Mouse (Mus musculus): ENCODE results near the gene Sfswap.

Sfswap gene

GRCm38 (mm10) chr5:129584583-129585541, 83.8 kb downstream of the Sfswap start:
- no peak for DNase-seq (ENCODE audit: low read depth, low spot score)

- peak; percentile 53 for DNase-seq (ENCODE audit: low read depth, low spot score)
Measured at GRCm38 (mm10) chr5:129586016-129586415, 85.0 kb downstream of the Sfswap start.

DNA sequence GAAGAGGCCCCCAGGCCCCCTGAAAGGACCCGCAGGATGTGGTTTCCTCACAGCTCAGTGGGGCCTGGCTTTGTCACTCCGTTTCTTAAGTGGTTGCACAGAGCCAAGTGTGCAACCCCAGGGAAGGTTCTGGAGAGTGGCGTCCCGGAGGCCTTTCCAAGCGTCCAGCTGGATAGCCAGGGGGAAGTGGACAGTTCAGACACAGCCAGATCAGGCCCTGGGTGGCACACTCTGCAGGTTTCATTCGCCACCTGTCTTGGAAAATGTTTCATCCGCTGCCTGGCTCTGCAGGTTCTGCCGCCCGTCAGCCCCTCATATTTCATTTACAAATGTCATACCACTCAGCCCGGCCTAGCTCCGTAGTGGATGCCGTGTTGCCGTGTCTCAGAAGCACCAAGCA, 85.5 kb downstream of the Sfswap start:
- no peak for DNase-seq (ENCODE audit: low read depth, low spot score)

DNA sequence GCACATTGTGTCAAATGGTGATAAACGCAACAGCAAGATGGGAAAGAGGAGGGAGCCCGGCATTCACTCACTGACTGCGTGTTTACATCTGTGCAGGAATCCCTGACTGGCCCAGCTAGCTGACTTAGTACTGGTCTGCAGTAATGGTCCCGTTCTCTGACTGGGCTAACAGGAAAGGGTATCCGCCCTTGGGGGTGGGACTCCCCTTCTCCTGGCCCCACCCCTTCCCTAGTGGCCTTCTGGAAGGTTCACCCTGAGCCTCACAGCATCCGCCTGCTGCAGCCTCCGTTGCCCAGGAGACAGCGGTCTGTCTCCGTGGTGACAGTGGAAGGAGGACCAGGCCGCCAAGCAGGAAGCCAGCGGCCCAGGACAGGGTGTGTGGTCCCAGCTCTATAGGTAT, 89.9 kb downstream of the Sfswap start:
- no peak for DNase-seq (ENCODE audit: low read depth, low spot score)

GRCm38 (mm10) chr5:129594116-129595114, 93.4 kb downstream of the Sfswap start:
- peak; percentile 75 for DNase-seq (ENCODE audit: low read depth, low spot score)

- peak; percentile 38 for DNase-seq (ENCODE audit: low read depth, low spot score)
Measured at GRCm38 (mm10) chr5:129602071-129602487, 101.1 kb downstream of the Sfswap start.

DNA sequence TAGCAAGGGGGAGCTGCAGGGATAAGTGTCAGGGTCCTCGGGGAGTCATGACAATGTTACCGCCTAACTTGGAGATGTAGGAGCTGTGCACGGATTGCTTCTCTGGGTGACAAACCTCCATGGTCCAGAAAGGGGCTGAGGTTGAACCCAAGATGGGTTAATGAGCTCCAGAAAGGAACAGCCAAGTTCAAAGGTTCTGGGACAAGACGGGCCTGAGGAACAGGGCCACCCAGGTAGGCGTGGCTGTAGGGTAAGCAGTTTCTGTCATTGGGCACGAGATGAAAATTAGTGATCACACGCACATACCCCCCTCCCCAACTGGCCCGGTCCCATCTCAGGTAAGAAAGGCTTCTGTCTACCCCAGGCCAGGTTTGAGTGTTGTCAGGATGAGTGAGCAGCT, 106.5 kb downstream of the Sfswap start:
- DNase-seq (ENCODE audit: low read depth, low spot score) = no peak

DNA sequence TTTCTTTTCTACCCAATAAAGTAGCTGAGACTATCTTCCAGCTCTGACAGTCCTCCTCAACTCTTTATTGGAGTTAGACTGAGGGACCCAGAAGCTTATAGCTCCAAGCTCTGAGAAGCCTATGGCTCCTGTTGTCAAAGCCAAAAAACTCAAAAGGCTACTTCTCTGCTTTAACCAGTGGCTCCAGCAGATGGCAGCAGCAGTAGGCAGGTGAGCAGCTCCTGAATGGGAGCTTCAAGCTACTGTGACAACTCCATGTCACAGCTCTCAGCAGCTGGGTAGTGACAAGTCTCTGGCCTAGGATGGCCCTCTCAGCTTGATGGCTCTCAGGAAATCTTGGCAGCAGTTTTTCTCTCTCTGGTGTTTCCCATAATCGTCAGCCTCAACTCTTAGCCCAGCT, 110.0 kb downstream of the Sfswap start:
- DNase-seq (ENCODE audit: low read depth, low spot score) = peak; percentile 73

DNA sequence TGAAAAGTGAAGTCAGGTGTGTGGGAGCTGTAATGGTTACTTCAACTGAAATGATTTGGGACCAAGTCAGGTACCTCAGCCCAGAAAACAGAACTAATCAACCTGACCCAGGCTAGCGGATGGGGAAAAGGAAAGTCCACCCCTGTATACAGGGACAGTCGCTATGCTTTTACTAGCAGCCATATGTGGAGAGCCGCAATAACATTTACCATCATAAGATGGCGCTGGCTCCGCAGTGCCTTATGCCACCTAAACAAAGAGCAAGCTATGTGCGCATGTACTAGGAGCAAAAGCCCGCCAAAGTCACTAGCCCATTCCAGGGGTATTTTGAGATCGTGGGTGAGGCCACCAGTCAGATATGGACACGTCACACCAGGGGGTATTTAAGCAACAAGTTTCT, 119.6 kb downstream of the Sfswap start:
- peak; percentile 16 for DNase-seq (ENCODE audit: low read depth, low spot score)
